Mouse (Mus musculus) embryonic facial prominence, embryonic 13.5 days (tissue): Measurements from ENCODE around the gene Mrgprg. TPM values are rescaled to one million over a fixed set of nuclear protein-coding genes. Genes with fewer than 3 reads are reported as not detected.

Experiments used
- ATAC-seq: fragments of 200-750 bp; cut with Nextera tagmentation; 2 replicates; pipeline ENCODE4 v1.8.0; 2017; ENCODE audit warnings: low read depth; ENCODE audit not compliant: insufficient number of reproducible peaks, insufficient read depth, low FRiP score, low TSS enrichment
- H3K27ac ChIP-seq: fragments of 300-500 bp; sonication (generic); 2 replicates; pipeline ENCODE4 v1.5.1; 2015; ENCODE audit warnings: moderate library complexity, mild to moderate bottlenecking, inconsistent platforms
- H3K27me3 ChIP-seq: fragments of 300-500 bp; sonication (generic); 2 replicates; pipeline ENCODE4 v1.6.1; 2015; ENCODE audit warnings: mild to moderate bottlenecking, inconsistent platforms
- H3K36me3 ChIP-seq: fragments of 300-500 bp; sonication (generic); 2 replicates; pipeline ENCODE4 v1.6.1; 2015; ENCODE audit warnings: mild to moderate bottlenecking, inconsistent platforms
- H3K4me1 ChIP-seq: fragments of 300-500 bp; sonication (generic); 2 replicates; pipeline ENCODE4 v1.6.1; 2015; ENCODE audit warnings: inconsistent platforms
- H3K4me2 ChIP-seq: fragments of 300-500 bp; sonication (generic); 2 replicates; pipeline ENCODE4 v1.6.1; 2015; ENCODE audit warnings: moderate library complexity, mild to moderate bottlenecking, inconsistent platforms
- H3K4me3 ChIP-seq: fragments of 300-500 bp; sonication (generic); 2 replicates; pipeline ENCODE4 v1.5.1; 2015; ENCODE audit warnings: mild to moderate bottlenecking, inconsistent platforms
- H3K9ac ChIP-seq: fragments of 300-500 bp; sonication (generic); 2 replicates; pipeline ENCODE4 v1.6.1; 2015; ENCODE audit warnings: mild to moderate bottlenecking, inconsistent platforms
- H3K9me3 ChIP-seq: fragments of 300-500 bp; sonication (generic); 2 replicates; pipeline ENCODE4 v1.6.1; 2016; ENCODE audit warnings: inconsistent platforms
- WGBS: fragments of 180-500 bp; shearing (Covaris S2); methylation state at CpG from one replicate; pipeline ENCODE4 v1.1.7; 2015; ENCODE audit warnings: mixed read lengths; 5-methylcytosine and 5-hydroxymethylcytosine counted together
- polyA plus RNA-seq: library from polyadenylated mRNA; unstranded; fragments of >200 nt; fragmentation: Nextera tagmentation; extraction: Ambion mirVana; gene quantifications from 2 replicates; pipeline ENCODE4 v1.2.1, GENCODE M21; 2015

The Mrgprg gene
- polyA plus RNA-seq, 1 experiment from 2014 or later = not detected

GRCm38 (mm10) chr7:143776137-143776536, 9.3 kb upstream of the Mrgprg start:
- no peak overlapping the region for H3K4me2 ChIP-seq
- WGBS = 31% methylated on average over 3 of the region's 3 CpGs
- H3K27me3 ChIP-seq = no peaks in the 10 kb centered on the region
- no peak overlapping the region for H3K27ac ChIP-seq
- H3K9ac ChIP-seq = no peak overlapping the region
- no peak for ATAC-seq
- H3K4me3 ChIP-seq = no peak overlapping the region
- H3K9me3 ChIP-seq = no peaks in the 10 kb centered on the region
- H3K4me1 ChIP-seq = no peaks in the 10 kb centered on the region
- H3K36me3 ChIP-seq = no peaks in the 10 kb centered on the region

GRCm38 (mm10) chr7:143769461-143769860, 2.7 kb upstream of the Mrgprg start:
- Histone ChIP-seq H3K4me3 (no peak overlapping the region), H3K4me1 (no peaks in the 10 kb centered on the region), H3K27ac (no peak overlapping the region), H3K27me3 (peaks cover 33% of the 10 kb centered on the region), H3K9ac (no peak overlapping the region), H3K36me3 (no peaks in the 10 kb centered on the region), H3K4me2 (no peak overlapping the region), H3K9me3 (no peaks in the 10 kb centered on the region)
- 56% methylated on average over 1 of the region's 1 CpGs for WGBS
- no peak for ATAC-seq

GRCm38 (mm10) chr7:143768267-143768666, 1.5 kb upstream of the Mrgprg start:
- no peak overlapping the region for H3K9ac ChIP-seq
- ATAC-seq = no peak
- no peak overlapping the region for H3K4me3 ChIP-seq
- H3K27me3 ChIP-seq = peaks cover 41% of the 10 kb centered on the region
- H3K4me1 ChIP-seq = no peaks in the 10 kb centered on the region
- H3K27ac ChIP-seq = no peak overlapping the region
- H3K9me3 ChIP-seq = no peaks in the 10 kb centered on the region
- 77% methylated on average over 6 of the region's 6 CpGs for WGBS
- no peak overlapping the region for H3K4me2 ChIP-seq
- H3K36me3 ChIP-seq = no peaks in the 10 kb centered on the region

- H3K36me3 ChIP-seq = no peaks in the 10 kb centered on the region
- no peak overlapping the region for H3K4me2 ChIP-seq
- 73% methylated on average over 19 of the region's 19 CpGs for WGBS
- H3K27me3 ChIP-seq = peaks cover 46% of the 10 kb centered on the region
- no peak overlapping the region for H3K9ac ChIP-seq
- no peaks in the 10 kb centered on the region for H3K9me3 ChIP-seq
- ATAC-seq = no peak
- H3K4me3 ChIP-seq = no peak overlapping the region
- H3K4me1 ChIP-seq = no peaks in the 10 kb centered on the region
- no peak overlapping the region for H3K27ac ChIP-seq
Measured at GRCm38 (mm10) chr7:143764876-143765530, 1.8 kb downstream of the Mrgprg start.

GRCm38 (mm10) chr7:143763794-143764193, 3.0 kb downstream of the Mrgprg start:
- Histone ChIP-seq H3K36me3 (no peaks in the 10 kb centered on the region), H3K4me2 (no peak overlapping the region), H3K4me3 (no peak overlapping the region), H3K4me1 (no peaks in the 10 kb centered on the region), H3K9me3 (no peaks in the 10 kb centered on the region), H3K27me3 (peaks cover 46% of the 10 kb centered on the region), H3K9ac (no peak overlapping the region), H3K27ac (no peak overlapping the region)
- no peak for ATAC-seq
- WGBS = 18% methylated on average over 3 of the region's 3 CpGs

GRCm38 (mm10) chr7:143758956-143759355, 7.8 kb downstream of the Mrgprg start:
- Histone ChIP-seq H3K4me2 (no peak overlapping the region), H3K4me3 (no peak overlapping the region), H3K4me1 (peaks cover 17% of the 10 kb centered on the region), H3K9me3 (no peaks in the 10 kb centered on the region), H3K27ac (no peak overlapping the region), H3K36me3 (no peaks in the 10 kb centered on the region), H3K9ac (no peak overlapping the region), H3K27me3 (peaks cover 29% of the 10 kb centered on the region)
- 66% methylated on average over 3 of the region's 3 CpGs for WGBS
- no peak for ATAC-seq

- ATAC-seq = no peak
- Histone ChIP-seq H3K36me3 (no peaks in the 10 kb centered on the region), H3K9ac (no peak overlapping the region), H3K4me1 (peaks cover 17% of the 10 kb centered on the region), H3K9me3 (no peaks in the 10 kb centered on the region), H3K4me3 (no peak overlapping the region), H3K27ac (no peak overlapping the region), H3K27me3 (peaks cover 21% of the 10 kb centered on the region), H3K4me2 (peak overlapping the region; percentile 82)
- 67% methylated on average over 3 of the region's 3 CpGs for WGBS
Measured at GRCm38 (mm10) chr7:143757696-143758095, 9.1 kb downstream of the Mrgprg start.

- Histone ChIP-seq H3K27ac (no peak overlapping the region), H3K4me2 (peak overlapping the region; percentile 82), H3K4me3 (peak overlapping the region; percentile 44), H3K9me3 (no peaks in the 10 kb centered on the region), H3K9ac (peak overlapping the region; percentile 47; the same call in 1 of the 2 replicates), H3K4me1 (peaks cover 17% of the 10 kb centered on the region), H3K36me3 (no peaks in the 10 kb centered on the region), H3K27me3 (peaks cover 21% of the 10 kb centered on the region)
- 3% methylated on average over 15 of the region's 15 CpGs for WGBS
- ATAC-seq = peak; percentile 80
Measured at GRCm38 (mm10) chr7:143757027-143757390, 9.8 kb downstream of the Mrgprg start.

- peaks cover 17% of the 10 kb centered on the region for H3K4me1 ChIP-seq
- no peak within 1 kb of the TSS for H3K27ac ChIP-seq
- H3K9me3 ChIP-seq = no peaks in the 10 kb centered on the region
- no peaks in the 10 kb centered on the region for H3K36me3 ChIP-seq
- WGBS = 24% methylated on average over 22 of the region's 22 CpGs
- H3K4me3 ChIP-seq = peak within 1 kb of the TSS; percentile 44
- peak within 1 kb of the TSS; percentile 82 for H3K4me2 ChIP-seq
- peaks cover 21% of the 10 kb centered on the region for H3K27me3 ChIP-seq
- H3K9ac ChIP-seq = peak within 1 kb of the TSS; percentile 47; the same call in 1 of the 2 replicates
- no peak for ATAC-seq
Measured at GRCm38 (mm10) chr7:143756125-143757026, 10.4 kb downstream of the Mrgprg start, which contains the start of gene Osbpl5. Gene Osbpl5, minus strand, starts transcription at chr7:143756985.

- 71% methylated on average over 9 of the region's 9 CpGs for WGBS
- H3K9ac ChIP-seq = no peak overlapping the region
- peaks cover 21% of the 10 kb centered on the region for H3K27me3 ChIP-seq
Measured at GRCm38 (mm10) chr7:143755357-143756124, 11.3 kb downstream of the Mrgprg start.

GRCm38 (mm10) chr7:143753990-143754715, 12.6 kb downstream of the Mrgprg start:
- ATAC-seq = no peak
- WGBS = 46% methylated on average over 5 of the region's 5 CpGs
- Histone ChIP-seq H3K4me3 (no peak overlapping the region), H3K4me2 (no peak overlapping the region), H3K27ac (no peak overlapping the region), H3K36me3 (no peaks in the 10 kb centered on the region), H3K9me3 (no peaks in the 10 kb centered on the region), H3K27me3 (peaks cover 24% of the 10 kb centered on the region), H3K4me1 (peaks cover 20% of the 10 kb centered on the region), H3K9ac (no peak overlapping the region)

More at GRCm38 (mm10) chr7:143755357-143756124, 11.3 kb downstream of the Mrgprg start:
- no peak for ATAC-seq
- H3K4me2 ChIP-seq = no peak overlapping the region
- peaks cover 17% of the 10 kb centered on the region for H3K4me1 ChIP-seq
- no peak overlapping the region for H3K27ac ChIP-seq
- H3K9me3 ChIP-seq = no peaks in the 10 kb centered on the region
- H3K4me3 ChIP-seq = no peak overlapping the region
- no peaks in the 10 kb centered on the region for H3K36me3 ChIP-seq
